Mouse (Mus musculus) liver, embryonic 14.5 days (tissue): ENCODE data around the gene Avil.

ENCODE experiments used
- CTCF ChIP-seq: IDR thresholded peaks from 2 replicates; pipeline ENCODE4 v1.5.1; 2016; ENCODE audit warnings: antibody characterized with exemption, low read depth, control low read depth
- EP300 ChIP-seq: IDR thresholded peaks from 2 replicates; pipeline ENCODE4 v1.6.1; 2016; ENCODE audit warnings: antibody characterized with exemption, low read depth

- TF ChIP-seq CTCF (no peak), EP300 (no peak)
These were observed 16.1 kb upstream of the Avil start for GRCm38 (mm10) chr10:126984189-126985004.
